Mouse (Mus musculus): ENCODE results near the gene Fam205a3. TPM values are rescaled to one million over a fixed set of nuclear protein-coding genes. Genes with fewer than 3 reads are reported as not detected.
"Not testable (repeated sequence)": the region's sequence is repeated elsewhere in the genome, so short reads cannot be mapped to it uniquely, and the experiment has no call there.

The Fam205a3 gene
- polyA plus RNA-seq (2021), result not detected

DNA sequence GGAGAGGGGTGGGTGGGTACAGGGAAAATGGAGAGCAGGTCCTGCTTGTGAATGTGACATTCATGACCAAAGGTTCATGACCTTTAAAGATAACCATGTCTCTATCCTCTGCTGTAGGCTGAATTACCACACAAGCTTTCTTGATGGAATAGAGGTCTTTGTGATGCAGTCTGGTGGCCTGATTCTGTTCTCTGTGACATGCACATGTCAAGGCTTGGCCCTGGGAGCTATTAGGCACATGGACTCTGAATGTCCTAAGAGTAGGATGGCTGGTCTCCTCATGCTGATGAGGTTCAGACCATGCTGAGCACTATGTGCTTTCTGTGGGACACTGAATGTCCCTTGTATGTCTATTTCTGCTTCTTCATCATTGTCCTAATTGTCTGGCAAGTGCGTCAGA, at the start of gene Fam205a3:
Gene Fam205a3, plus strand, starts transcription at position 301 of the 400 bp plus-strand sequence.
- H3K27me3 ChIP-seq; POLR2A ChIA-PET; CTCF ChIA-PET; ATAC-seq; in situ Hi-C loops (cut with MboI; ENCODE audit: low pct_unique_long_range_greater_than_20kb); DNase-seq (ENCODE audit: low read depth, low spot score): not testable (repeated sequence)

DNA sequence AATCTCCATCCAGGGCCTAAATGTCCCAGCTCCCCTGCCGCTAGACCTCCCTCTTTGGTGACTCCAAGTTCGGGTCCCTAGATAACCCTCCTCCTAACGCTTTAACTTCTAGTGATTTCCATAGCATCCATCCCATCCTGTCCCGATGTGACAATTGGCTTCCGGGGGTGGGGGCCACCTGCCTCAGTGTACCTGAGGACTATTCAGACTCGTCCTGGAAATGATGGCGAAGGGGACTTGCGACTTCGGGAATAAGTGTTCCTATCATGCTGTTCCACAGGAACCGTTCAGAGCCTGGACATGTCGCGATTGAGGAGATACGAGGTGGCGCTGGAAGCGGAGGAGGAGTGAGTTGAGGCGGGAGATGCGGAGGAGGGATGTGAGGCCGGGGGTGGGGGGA, 24.2 kb upstream of the Fam205a3 start, which contains the start of gene Gm21953:
Gene Gm21953, plus strand, starts transcription at position 301 of the 400 bp plus-strand sequence.
- DNase-seq (ENCODE audit: low read depth, low spot score); H3K27me3 ChIP-seq; in situ Hi-C loops (cut with MboI; ENCODE audit: low pct_unique_long_range_greater_than_20kb); CTCF ChIA-PET; POLR2A ChIA-PET; ATAC-seq: not testable (repeated sequence)

Other genes starting within 250 kb of the Fam205a3 start
- gene Gm3893, start 227.1 kb upstream of the Fam205a3 start, polyA plus RNA-seq (2021), result not detected
- not detected for gene Gm13304, start 203.5 kb upstream of the Fam205a3 start, polyA plus RNA-seq (2021)
- gene Gm13306, start 164.9 kb upstream of the Fam205a3 start, polyA plus RNA-seq (2021), result 0.50 TPM
- gene Gm13305, start 149.7 kb upstream of the Fam205a3 start, polyA plus RNA-seq (2021), result 14.7 TPM
- not detected for gene Gm10600, start 77.7 kb upstream of the Fam205a3 start, polyA plus RNA-seq (2021)
- not detected for gene Ccl21b, start 62.6 kb upstream of the Fam205a3 start, polyA plus RNA-seq (2021)
- not detected for gene Gm21953, start 24.1 kb upstream of the Fam205a3 start, polyA plus RNA-seq (2021)
- gene Gm21586, start 121.0 kb downstream of the Fam205a3 start, polyA plus RNA-seq (2021), result not detected
- gene Gm2163, start 148.4 kb downstream of the Fam205a3 start, polyA plus RNA-seq (2021), result not detected
- gene Fam205a2, start 209.8 kb downstream of the Fam205a3 start, polyA plus RNA-seq (2021), result not detected